Mouse (Mus musculus): Measurements from ENCODE around the gene Dpysl5. TPM values are rescaled to one million over a fixed set of nuclear protein-coding genes. Genes with fewer than 3 reads are reported as not detected.

Dpysl5 gene
- polyA plus RNA-seq, 1 experiment, result 0.92 TPM

DNA sequence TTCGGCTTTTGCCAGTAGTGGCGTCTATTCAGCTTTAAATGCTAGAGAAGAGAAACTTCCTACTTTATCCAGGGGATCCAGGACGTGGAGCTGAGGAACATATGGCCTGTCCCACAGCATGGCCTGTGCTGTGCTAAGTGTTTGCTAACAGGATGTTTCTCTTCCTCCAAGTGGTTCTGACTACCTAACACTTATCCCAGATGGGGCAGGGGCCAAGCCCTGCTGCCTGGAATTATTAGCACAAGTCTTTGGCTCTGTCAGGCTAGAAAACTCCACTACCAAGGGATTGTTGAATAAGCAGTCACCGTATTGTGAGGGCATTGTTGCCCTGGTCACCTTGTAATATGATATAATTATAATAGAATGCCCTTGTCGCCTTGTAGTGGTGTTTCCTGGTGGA lies 111.3 kb downstream of the Dpysl5 start:
- 96% methylated on average over 5 of the region's 5 CpGs for WGBS
- no peak for DNase-seq
- no peaks in the 10 kb centered on the region for H3K27me3 ChIP-seq (ENCODE audit: control insufficient read depth, insufficient read depth, low read length)
- H3K4me3 ChIP-seq (ENCODE audit: control insufficient read depth, insufficient read depth, low read length), result no peak overlapping the region
- H3K4me1 ChIP-seq (replicated peaks; ENCODE audit: control insufficient read depth, insufficient read depth, low read length), result no peaks in the 10 kb centered on the region
- TF ChIP-seq CTCF (IDR thresholded peaks at IDR 0.05; ENCODE audit: borderline replicate concordance, control insufficient read depth, extremely low read depth, insufficient read depth, low read length, poor library complexity) (no peak), POLR2A (IDR thresholded peaks at IDR 0.05; ENCODE audit: control insufficient read depth, extremely low read depth, insufficient read depth, low read length, poor library complexity) (no peak)
- no peaks in the 10 kb centered on the region for H3K36me3 ChIP-seq (ENCODE audit: control insufficient read depth, insufficient read depth, low read length)
- H3K27ac ChIP-seq (ENCODE audit: control insufficient read depth, insufficient read depth, low read length), result no peak overlapping the region

DNA sequence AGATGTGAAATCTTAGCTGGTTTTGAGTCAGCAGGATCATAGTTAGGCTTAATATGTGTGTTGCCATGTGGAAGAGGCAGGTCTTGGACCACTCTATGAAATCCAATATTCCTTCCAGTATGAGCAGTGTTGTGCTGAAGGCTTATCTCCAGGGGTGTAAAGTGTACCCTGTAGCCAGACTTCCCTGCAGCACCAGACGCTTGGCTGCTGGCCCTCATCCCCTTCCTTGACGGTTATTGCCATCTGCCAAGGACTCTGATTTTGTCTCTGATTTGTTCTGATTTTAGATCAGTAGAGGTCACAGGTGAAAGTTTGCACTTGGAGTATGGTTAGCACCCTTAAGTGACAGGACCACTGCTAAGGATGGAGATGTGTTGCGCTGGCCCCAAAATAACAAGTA lies 111.7 kb downstream of the Dpysl5 start:
- H3K27ac ChIP-seq (ENCODE audit: control insufficient read depth, insufficient read depth, low read length), result no peak overlapping the region
- no peaks in the 10 kb centered on the region for H3K27me3 ChIP-seq (ENCODE audit: control insufficient read depth, insufficient read depth, low read length)
- no peaks in the 10 kb centered on the region for H3K4me1 ChIP-seq (replicated peaks; ENCODE audit: control insufficient read depth, insufficient read depth, low read length)
- no peaks in the 10 kb centered on the region for H3K36me3 ChIP-seq (ENCODE audit: control insufficient read depth, insufficient read depth, low read length)
- H3K4me3 ChIP-seq (ENCODE audit: control insufficient read depth, insufficient read depth, low read length), result no peak overlapping the region
- no peak for DNase-seq
- 89% methylated on average over 3 of the region's 3 CpGs for WGBS
- TF ChIP-seq CTCF (IDR thresholded peaks at IDR 0.05; ENCODE audit: borderline replicate concordance, control insufficient read depth, extremely low read depth, insufficient read depth, low read length, poor library complexity) (no peak), POLR2A (IDR thresholded peaks at IDR 0.05; ENCODE audit: control insufficient read depth, extremely low read depth, insufficient read depth, low read length, poor library complexity) (no peak)

DNA sequence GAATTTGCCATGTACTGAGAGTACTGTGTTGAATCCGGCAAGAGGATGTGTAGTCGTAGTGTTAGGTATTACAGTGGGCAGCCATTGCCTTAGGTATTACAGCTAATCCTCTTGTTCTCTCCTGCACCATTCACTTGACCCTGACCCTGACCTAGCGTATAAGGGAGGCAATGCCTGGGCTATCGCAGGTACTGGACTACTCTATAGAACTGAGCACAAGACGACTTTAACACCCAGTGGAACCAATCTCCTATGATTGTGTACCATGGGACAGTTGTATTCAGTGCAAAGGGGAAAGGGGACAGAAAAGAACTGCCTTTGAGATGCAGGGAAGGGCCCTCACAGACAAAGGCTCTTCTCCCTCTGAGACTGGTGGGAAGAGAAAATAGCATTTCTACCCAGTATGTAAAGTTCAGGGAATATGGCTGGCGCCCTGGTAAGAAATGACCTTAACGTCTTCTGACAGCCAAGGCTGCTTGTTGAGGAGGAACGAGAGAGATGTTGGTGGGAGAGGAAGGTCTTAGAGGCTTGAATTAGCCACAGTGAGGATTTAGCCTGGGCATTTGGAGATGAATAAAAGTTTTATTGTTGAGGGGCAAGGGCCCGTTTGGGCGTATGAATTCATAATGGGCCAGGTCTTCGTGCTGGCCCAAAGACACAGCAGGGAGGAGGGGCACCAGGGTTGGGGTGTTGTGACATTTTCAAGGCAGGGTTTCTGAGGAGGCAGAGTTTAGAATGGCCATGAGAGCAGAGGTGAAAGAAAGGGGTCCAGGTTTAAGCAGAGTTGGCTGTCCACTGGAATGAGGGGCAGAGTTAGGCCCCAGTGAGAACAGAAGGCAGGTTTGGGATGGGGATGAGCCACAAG lies 113.0 kb downstream of the Dpysl5 start:
- no peaks in the 10 kb centered on the region for H3K36me3 ChIP-seq (ENCODE audit: control insufficient read depth, insufficient read depth, low read length)
- no peak for TF ChIP-seq POLR2A (IDR thresholded peaks at IDR 0.05; ENCODE audit: control insufficient read depth, extremely low read depth, insufficient read depth, low read length, poor library complexity)
- no peak for TF ChIP-seq CTCF (IDR thresholded peaks at IDR 0.05; ENCODE audit: borderline replicate concordance, control insufficient read depth, extremely low read depth, insufficient read depth, low read length, poor library complexity)
- no peaks in the 10 kb centered on the region for H3K27me3 ChIP-seq (ENCODE audit: control insufficient read depth, insufficient read depth, low read length)
- H3K27ac ChIP-seq (ENCODE audit: control insufficient read depth, insufficient read depth, low read length), result no peak overlapping the region
- H3K4me1 ChIP-seq (replicated peaks; ENCODE audit: control insufficient read depth, insufficient read depth, low read length), result no peaks in the 10 kb centered on the region
- DNase-seq, result no peak
- H3K4me3 ChIP-seq (ENCODE audit: control insufficient read depth, insufficient read depth, low read length), result no peak overlapping the region
- WGBS, result 95% methylated on average over 11 of the region's 11 CpGs

DNA sequence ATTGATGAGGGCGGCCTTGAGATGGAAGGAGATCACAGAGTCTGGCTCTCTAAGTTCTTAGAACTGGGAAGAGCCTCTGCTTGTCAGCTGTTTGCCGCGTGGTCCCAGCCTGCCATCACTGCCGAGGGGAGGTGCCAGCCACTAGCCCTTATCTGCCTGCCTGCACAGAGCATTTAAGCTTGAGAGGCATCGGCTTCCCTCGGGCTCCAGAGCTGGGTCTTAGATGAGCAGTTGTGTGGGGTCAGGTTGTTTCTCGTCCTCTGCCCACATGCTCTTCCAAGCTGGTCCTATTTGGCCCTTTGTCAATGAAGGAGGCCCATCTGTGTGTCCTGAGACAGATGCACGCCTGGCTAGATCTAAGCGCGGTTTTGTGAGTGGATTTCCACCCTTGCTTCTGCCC lies 113.8 kb downstream of the Dpysl5 start:
- Histone ChIP-seq H3K27ac (ENCODE audit: control insufficient read depth, insufficient read depth, low read length) (no peak overlapping the region), H3K27me3 (ENCODE audit: control insufficient read depth, insufficient read depth, low read length) (no peaks in the 10 kb centered on the region), H3K4me1 (replicated peaks; ENCODE audit: control insufficient read depth, insufficient read depth, low read length) (no peaks in the 10 kb centered on the region), H3K4me3 (ENCODE audit: control insufficient read depth, insufficient read depth, low read length) (no peak overlapping the region), H3K36me3 (ENCODE audit: control insufficient read depth, insufficient read depth, low read length) (no peaks in the 10 kb centered on the region)
- 93% methylated on average over 10 of the region's 10 CpGs for WGBS
- no peak for TF ChIP-seq CTCF (IDR thresholded peaks at IDR 0.05; ENCODE audit: borderline replicate concordance, control insufficient read depth, extremely low read depth, insufficient read depth, low read length, poor library complexity)
- TF ChIP-seq POLR2A (IDR thresholded peaks at IDR 0.05; ENCODE audit: control insufficient read depth, extremely low read depth, insufficient read depth, low read length, poor library complexity), result no peak
- DNase-seq, result no peak

DNA sequence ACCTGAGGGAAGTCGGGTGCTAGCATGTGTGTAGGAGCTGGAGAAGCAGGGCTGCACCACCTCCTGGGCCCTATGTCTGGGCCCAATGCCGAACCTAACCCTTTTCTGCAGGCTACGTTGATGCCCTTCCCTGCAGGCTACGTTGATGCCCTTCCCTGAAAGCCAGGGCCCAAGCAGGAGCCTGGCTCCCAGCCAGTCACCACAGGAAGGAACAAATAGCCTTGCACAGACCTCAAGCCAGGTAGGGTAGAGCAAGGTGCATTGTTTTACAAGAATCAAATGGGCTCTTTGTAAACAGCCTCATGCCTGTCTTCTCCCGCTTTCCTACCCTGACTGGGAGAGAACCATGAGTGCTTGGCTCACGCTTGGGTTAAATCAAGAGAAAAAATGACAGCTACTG lies 114.5 kb downstream of the Dpysl5 start:
- no peak overlapping the region for H3K4me3 ChIP-seq (ENCODE audit: control insufficient read depth, insufficient read depth, low read length)
- TF ChIP-seq POLR2A (IDR thresholded peaks at IDR 0.05; ENCODE audit: control insufficient read depth, extremely low read depth, insufficient read depth, low read length, poor library complexity) (no peak), CTCF (IDR thresholded peaks at IDR 0.05; ENCODE audit: borderline replicate concordance, control insufficient read depth, extremely low read depth, insufficient read depth, low read length, poor library complexity) (no peak)
- H3K4me1 ChIP-seq (replicated peaks; ENCODE audit: control insufficient read depth, insufficient read depth, low read length), result no peaks in the 10 kb centered on the region
- no peaks in the 10 kb centered on the region for H3K36me3 ChIP-seq (ENCODE audit: control insufficient read depth, insufficient read depth, low read length)
- DNase-seq, result no peak
- no peak overlapping the region for H3K27ac ChIP-seq (ENCODE audit: control insufficient read depth, insufficient read depth, low read length)
- WGBS, result 77% methylated on average over 6 of the region's 6 CpGs
- no peaks in the 10 kb centered on the region for H3K27me3 ChIP-seq (ENCODE audit: control insufficient read depth, insufficient read depth, low read length)

DNA sequence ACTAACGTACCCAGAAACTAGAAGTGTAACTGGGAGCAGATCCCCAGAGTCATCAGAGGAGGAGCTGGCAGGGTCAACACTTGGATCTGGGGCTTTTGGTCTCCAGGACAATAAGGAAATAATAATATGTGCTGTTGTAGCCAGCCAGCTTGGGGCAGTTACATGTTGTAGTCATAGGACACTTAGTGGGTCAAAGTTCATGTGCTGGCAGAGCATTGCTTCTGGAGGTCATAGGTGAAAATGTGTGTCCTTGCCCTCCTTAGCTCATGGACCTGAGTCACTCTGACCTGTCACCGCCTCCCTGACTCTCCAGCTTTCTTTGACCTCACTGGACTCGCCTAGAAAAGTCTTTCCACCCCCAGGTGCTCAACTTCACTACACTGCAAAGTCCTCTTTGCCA lies 122.1 kb downstream of the Dpysl5 start:
- no peak for TF ChIP-seq CTCF (IDR thresholded peaks at IDR 0.05; ENCODE audit: borderline replicate concordance, control insufficient read depth, extremely low read depth, insufficient read depth, low read length, poor library complexity)
- no peak for TF ChIP-seq POLR2A (IDR thresholded peaks at IDR 0.05; ENCODE audit: control insufficient read depth, extremely low read depth, insufficient read depth, low read length, poor library complexity)
- no peak for DNase-seq
- Histone ChIP-seq H3K4me3 (ENCODE audit: control insufficient read depth, insufficient read depth, low read length) (no peak overlapping the region), H3K27ac (ENCODE audit: control insufficient read depth, insufficient read depth, low read length) (no peak overlapping the region), H3K4me1 (replicated peaks; ENCODE audit: control insufficient read depth, insufficient read depth, low read length) (no peaks in the 10 kb centered on the region), H3K27me3 (ENCODE audit: control insufficient read depth, insufficient read depth, low read length) (no peaks in the 10 kb centered on the region), H3K36me3 (ENCODE audit: control insufficient read depth, insufficient read depth, low read length) (no peaks in the 10 kb centered on the region)
- WGBS, result 91% methylated on average over 3 of the region's 3 CpGs
